Mouse (Mus musculus) lung, adult 2 months (tissue): Measurements from ENCODE around the gene Miip.

ENCODE experiments used
- CTCF ChIP-seq: fragments of 200-500 bp; IDR thresholded peaks from 2 replicates; pipeline ENCODE4 v1.5.1; 2011; ENCODE audit warnings: mild to moderate bottlenecking, low read length, control low read depth; ENCODE audit not compliant: insufficient read depth
- POLR2A ChIP-seq: fragments of 200-500 bp; IDR thresholded peaks from 2 replicates; pipeline ENCODE4 v1.6.1; 2011; ENCODE audit warnings: low read depth, mild to moderate bottlenecking, control low read depth, low read length, borderline replicate concordance; ENCODE audit errors: extremely low read depth

- TF ChIP-seq POLR2A (no peak), CTCF (no peak)
These were observed 17.8 kb downstream of the Miip start for GRCm38 (mm10) chr4:147850776-147851175.
